Mouse (Mus musculus) heart, postnatal 0 days (tissue): ENCODE data around the gene Ankrd50.

ENCODE experiments used
- CTCF ChIP-seq: IDR thresholded peaks from 2 replicates; pipeline ENCODE4 v1.5.1; 2016; ENCODE audit warnings: antibody characterized with exemption, control low read depth, low read depth
- EP300 ChIP-seq: IDR thresholded peaks from 2 replicates; pipeline ENCODE4 v1.6.1; 2016; ENCODE audit warnings: antibody characterized with exemption, low read depth

- TF ChIP-seq CTCF (no peak), EP300 (no peak)
Measured at GRCm38 (mm10) chr3:38443875-38444274, 40.8 kb downstream of the Ankrd50 start.
